Mouse (Mus musculus): ENCODE measurements at regions not wholly inside any gene's neighbourhood (a gene's known extent, or its start where the extent isn't known, plus 50 kb on each side); places are given as distances from the start of the nearest gene placed in this dataset.

GRCm38 (mm10) chr8:6813816-6814215, 1708.7 kb upstream of the Slc10a2 start:
- no peak for DNase-seq

- no peak for DNase-seq
These were observed 1702.0 kb upstream of the Slc10a2 start for GRCm38 (mm10) chr8:6807116-6807515.

- no peak for DNase-seq
These were observed 1698.0 kb upstream of the Slc10a2 start for GRCm38 (mm10) chr8:6803199-6803598.

- DNase-seq, result no peak
These were observed 1695.9 kb upstream of the Slc10a2 start for GRCm38 (mm10) chr8:6801076-6801475.

GRCm38 (mm10) chr8:6789096-6789495, 1683.9 kb upstream of the Slc10a2 start:
- DNase-seq, result no peak

- no peak for DNase-seq
These were observed 1675.8 kb upstream of the Slc10a2 start for GRCm38 (mm10) chr8:6780983-6781382.

- no peak for DNase-seq
These were observed 1670.0 kb upstream of the Slc10a2 start for GRCm38 (mm10) chr8:6775103-6775502.

GRCm38 (mm10) chr8:6729571-6729970, 1624.4 kb upstream of the Slc10a2 start:
- DNase-seq, result no peak

GRCm38 (mm10) chr8:6708886-6709449, 1603.8 kb upstream of the Slc10a2 start:
- DNase-seq, result no peak

GRCm38 (mm10) chr8:6688595-6688994, 1583.4 kb upstream of the Slc10a2 start:
- DNase-seq, result no peak

- DNase-seq, result no peak
These were observed 1553.7 kb upstream of the Slc10a2 start for GRCm38 (mm10) chr8:6658860-6659259.

GRCm38 (mm10) chr8:6657451-6657990, 1552.4 kb upstream of the Slc10a2 start:
- no peak for DNase-seq

- DNase-seq, result no peak
These were observed 1547.0 kb upstream of the Slc10a2 start for GRCm38 (mm10) chr8:6652180-6652579.

- no peak for DNase-seq
These were observed 1542.9 kb upstream of the Slc10a2 start for GRCm38 (mm10) chr8:6648083-6648482.

- no peak for DNase-seq
These were observed 1540.3 kb upstream of the Slc10a2 start for GRCm38 (mm10) chr8:6645287-6645957.

GRCm38 (mm10) chr8:6644396-6644795, 1539.2 kb upstream of the Slc10a2 start:
- no peak for DNase-seq

- DNase-seq, result peak; percentile 72
These were observed 1521.9 kb upstream of the Slc10a2 start for GRCm38 (mm10) chr8:6627009-6627557.

- no peak for DNase-seq
These were observed 1503.7 kb upstream of the Slc10a2 start for GRCm38 (mm10) chr8:6608891-6609290.

- no peak for DNase-seq
These were observed 1501.8 kb upstream of the Slc10a2 start for GRCm38 (mm10) chr8:6606854-6607535.

GRCm38 (mm10) chr8:6604232-6604804, 1499.2 kb upstream of the Slc10a2 start:
- no peak for DNase-seq

- DNase-seq, result no peak
These were observed 1485.0 kb upstream of the Slc10a2 start for GRCm38 (mm10) chr8:6590146-6590545.

- no peak for DNase-seq
These were observed 1478.4 kb upstream of the Slc10a2 start for GRCm38 (mm10) chr8:6583337-6584096.

GRCm38 (mm10) chr8:6582732-6583131, 1477.6 kb upstream of the Slc10a2 start:
- DNase-seq, result no peak

Data from heart, adult 11 months (tissue).